Mouse (Mus musculus) bone marrow, adult 2 months (tissue): ENCODE measurements around the gene Grm3.

Experiments used
- CTCF ChIP-seq: fragments of 200-500 bp; IDR thresholded peaks from 2 replicates; pipeline ENCODE4 v1.5.1; 2011; ENCODE audit warnings: low read length, control low read depth; ENCODE audit not compliant: control insufficient read depth, insufficient read depth
- POLR2A ChIP-seq: fragments of 200-500 bp; IDR thresholded peaks from 2 replicates; pipeline ENCODE4 v1.6.1; 2011; ENCODE audit warnings: low read depth, mild to moderate bottlenecking, control low read depth, low read length, borderline replicate concordance; ENCODE audit not compliant: control insufficient read depth

DNA sequence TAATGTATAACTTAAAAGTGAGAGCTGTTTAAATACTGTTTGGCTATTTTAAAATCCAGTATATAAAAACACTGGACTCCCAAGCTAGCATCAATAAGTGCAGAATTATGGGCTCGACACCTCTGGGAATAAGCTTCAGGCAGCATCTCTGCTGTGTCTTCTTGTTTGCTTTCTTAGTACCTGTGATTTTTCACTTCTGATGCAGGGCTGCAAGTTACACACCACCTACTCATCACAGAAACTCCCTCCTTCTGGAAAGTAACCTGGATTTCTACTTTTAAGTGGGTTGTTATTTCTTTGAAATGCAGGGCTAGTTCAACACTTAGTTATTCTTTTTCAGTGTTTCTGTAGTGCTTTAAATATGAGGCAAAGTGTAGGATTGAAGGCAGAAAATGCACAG is 32.6 kb downstream of the Grm3 start:
- no peak for TF ChIP-seq CTCF
- no peak for TF ChIP-seq POLR2A
